Mouse (Mus musculus) CH12.LX (cell line): ENCODE measurements around the gene Ppil6.

Experiments used
- CHD2 ChIP-seq: IDR thresholded peaks from 2 replicates; pipeline ENCODE4 v1.6.1; 2011; ENCODE audit warnings: low read length, improper control_type of control experiment
- CTCF ChIP-seq, 2 experiments: IDR thresholded peaks in 1 of 2; conservative IDR thresholded peaks in 1 of 2; 2 replicates each; pipeline ENCODE4 v1.5.1; 2011 to 2012; ENCODE audit warnings: low read depth in 2 of 2, low read length in 2 of 2, improper control_type of control experiment in 1 of 2, inconsistent platforms in 1 of 2, mild to moderate bottlenecking in 1 of 2, moderate library complexity in 1 of 2
- EP300 ChIP-seq: IDR thresholded peaks from 2 replicates; pipeline ENCODE4 v1.6.1; 2011; ENCODE audit warnings: low read length, improper control_type of control experiment
- MXI1 ChIP-seq: IDR thresholded peaks from 2 replicates; pipeline ENCODE4 v1.6.1; 2011; ENCODE audit warnings: mild to moderate bottlenecking, low read depth, low read length, improper control_type of control experiment
- POLR2A ChIP-seq: IDR thresholded peaks from 2 replicates; pipeline ENCODE4 v1.6.1; 2011; ENCODE audit warnings: low read depth, mild to moderate bottlenecking, improper control_type of control experiment, low read length
- SMC3 ChIP-seq: IDR thresholded peaks from 2 replicates; pipeline ENCODE4 v1.6.1; 2011; ENCODE audit warnings: low read depth, low read length, improper control_type of control experiment

DNA sequence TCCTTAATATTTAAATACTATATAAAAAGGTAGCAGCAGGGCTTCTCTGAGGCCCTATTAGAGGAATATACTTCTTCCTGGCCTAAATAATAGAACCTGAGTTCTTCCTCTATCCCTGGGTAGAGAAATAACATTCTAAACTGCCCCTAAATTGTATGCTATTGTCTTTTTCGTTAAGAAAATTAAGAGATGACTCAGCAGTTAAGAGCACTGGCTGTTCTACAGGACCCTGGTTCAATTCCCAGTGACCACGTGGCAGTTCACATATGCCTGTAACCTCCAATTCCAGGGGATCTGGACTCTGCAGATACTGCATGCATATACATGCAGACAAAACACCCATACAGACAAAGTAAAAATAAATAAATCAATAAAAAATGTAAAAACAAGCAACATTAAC, 53.6 kb downstream of the Ppil6 start:
- no peak for TF ChIP-seq CHD2
- TF ChIP-seq POLR2A = no peak
- no peak for TF ChIP-seq CTCF (conservative IDR thresholded peaks at IDR 0.05 in 1 of 2, IDR thresholded peaks at IDR 0.05 in 1 of 2; ENCODE audit: low read depth in 2 of 2, low read length in 2 of 2)
- TF ChIP-seq EP300 = no peak
- no peak for TF ChIP-seq MXI1
- TF ChIP-seq SMC3 = no peak
